Mouse (Mus musculus): ENCODE measurements at regions not wholly inside any gene's neighbourhood (a gene's known extent, or its start where the extent isn't known, plus 50 kb on each side); places are given as distances from the start of the nearest gene placed in this dataset.

DNA sequence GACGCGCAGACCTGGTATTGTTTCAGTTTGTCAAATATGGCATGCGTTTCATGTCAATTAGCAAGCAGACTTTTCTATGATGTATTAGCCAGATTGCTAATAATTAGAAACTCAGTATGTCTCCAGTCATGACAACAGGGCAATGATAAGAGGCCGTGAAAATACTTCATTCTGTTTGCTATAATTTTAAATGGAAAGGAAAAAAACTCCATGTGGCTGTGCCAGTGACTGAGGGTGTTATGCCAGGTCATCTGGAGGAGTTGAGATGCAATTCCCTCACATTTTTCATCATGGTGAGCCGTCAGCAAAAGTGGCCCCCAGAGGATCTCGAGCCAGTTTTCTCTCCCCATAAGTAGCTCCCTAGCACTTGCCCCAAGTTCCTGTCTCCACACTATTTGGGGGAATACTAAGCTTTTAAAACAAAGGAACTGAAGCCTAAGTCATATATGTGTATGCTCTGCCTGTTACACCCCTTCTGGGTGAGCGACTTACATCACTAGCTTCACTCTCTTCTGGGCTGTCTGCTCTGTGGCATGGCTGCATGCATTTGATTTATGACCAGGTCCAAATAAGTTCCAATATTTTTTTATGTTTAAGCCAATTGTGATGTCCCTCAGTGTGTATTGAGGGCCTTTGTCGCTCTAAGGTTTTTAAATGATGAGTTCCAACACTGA, 681.4 kb downstream of the Utrn start:
- WGBS = 78% methylated on average over 8 of the region's 8 CpGs
- Histone ChIP-seq H3K27me3 (ENCODE audit: control insufficient read depth, insufficient read depth, low read length) (no peaks in the 10 kb centered on the region), H3K4me3 (ENCODE audit: low read depth, low read length) (no peak overlapping the region), H3K4me1 (replicated peaks; ENCODE audit: control insufficient read depth, insufficient read depth, low read length) (0 out of 2 replicates have a peak, but pooled peaks cover 3% of the 10 kb centered on the region), H3K27ac (ENCODE audit: low read depth, low read length) (no peak overlapping the region), H3K9ac (ENCODE audit: low read depth, low read length) (no peak overlapping the region), H3K36me3 (ENCODE audit: control insufficient read depth, insufficient read depth, low read length) (no peaks in the 10 kb centered on the region), H3K9me3 (ENCODE audit: control insufficient read depth, low read length) (no peaks in the 10 kb centered on the region), H3K4me2 (replicated peaks; ENCODE audit: low read depth, low read length) (no peak overlapping the region)
- DNase-seq (ENCODE audit: low spot score) = no peak
- peak; percentile 23; the same call in 1 of the 2 replicates for ATAC-seq (ENCODE audit: low FRiP score)

GRCm38 (mm10) chr10:12190435-12190834, 678.7 kb downstream of the Utrn start:
- Histone ChIP-seq H3K36me3 (ENCODE audit: control insufficient read depth, insufficient read depth, low read length) (no peaks in the 10 kb centered on the region), H3K4me1 (replicated peaks; ENCODE audit: control insufficient read depth, insufficient read depth, low read length) (0 out of 2 replicates have a peak, but pooled peaks cover 3% of the 10 kb centered on the region), H3K27ac (ENCODE audit: low read depth, low read length) (no peak overlapping the region), H3K9me3 (ENCODE audit: control insufficient read depth, low read length) (no peaks in the 10 kb centered on the region), H3K4me3 (ENCODE audit: low read depth, low read length) (no peak overlapping the region), H3K27me3 (ENCODE audit: control insufficient read depth, insufficient read depth, low read length) (no peaks in the 10 kb centered on the region), H3K9ac (ENCODE audit: low read depth, low read length) (no peak overlapping the region), H3K4me2 (replicated peaks; ENCODE audit: low read depth, low read length) (no peak overlapping the region)
- ATAC-seq (ENCODE audit: low FRiP score) (no peak), DNase-seq (ENCODE audit: low spot score) (peak; percentile 11)
- 49% methylated on average over 3 of the region's 3 CpGs for WGBS

DNA sequence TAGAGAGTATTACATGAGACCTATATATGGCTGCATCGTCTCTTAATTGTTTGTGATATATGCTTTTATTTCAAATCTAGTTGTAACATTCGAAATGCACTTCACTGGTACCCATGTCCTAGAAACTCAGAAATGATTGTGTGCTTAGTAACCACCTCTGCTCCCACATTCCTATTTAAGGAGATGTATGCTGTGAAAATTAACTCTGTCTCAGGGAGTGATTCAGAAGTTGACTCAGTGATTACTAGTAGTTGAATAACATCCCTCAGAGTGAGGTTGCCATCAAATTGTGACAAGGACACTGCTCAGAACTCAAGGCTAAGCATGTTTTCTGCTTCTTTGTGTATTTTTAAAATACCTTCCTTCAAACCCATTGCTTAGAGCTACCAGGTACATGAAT, 661.9 kb downstream of the Utrn start:
- Histone ChIP-seq H3K36me3 (ENCODE audit: control insufficient read depth, insufficient read depth, low read length) (no peaks in the 10 kb centered on the region), H3K4me1 (replicated peaks; ENCODE audit: control insufficient read depth, insufficient read depth, low read length) (no peaks in the 10 kb centered on the region), H3K4me3 (ENCODE audit: low read depth, low read length) (no peak overlapping the region), H3K27ac (ENCODE audit: low read depth, low read length) (no peak overlapping the region), H3K9ac (ENCODE audit: low read depth, low read length) (no peak overlapping the region), H3K27me3 (ENCODE audit: control insufficient read depth, insufficient read depth, low read length) (no peaks in the 10 kb centered on the region), H3K4me2 (replicated peaks; ENCODE audit: low read depth, low read length) (no peak overlapping the region), H3K9me3 (ENCODE audit: control insufficient read depth, low read length) (no peaks in the 10 kb centered on the region)
- DNase-seq (ENCODE audit: low spot score) (no peak), ATAC-seq (ENCODE audit: low FRiP score) (no peak)
- WGBS = 80% methylated on average over 2 of the region's 2 CpGs

DNA sequence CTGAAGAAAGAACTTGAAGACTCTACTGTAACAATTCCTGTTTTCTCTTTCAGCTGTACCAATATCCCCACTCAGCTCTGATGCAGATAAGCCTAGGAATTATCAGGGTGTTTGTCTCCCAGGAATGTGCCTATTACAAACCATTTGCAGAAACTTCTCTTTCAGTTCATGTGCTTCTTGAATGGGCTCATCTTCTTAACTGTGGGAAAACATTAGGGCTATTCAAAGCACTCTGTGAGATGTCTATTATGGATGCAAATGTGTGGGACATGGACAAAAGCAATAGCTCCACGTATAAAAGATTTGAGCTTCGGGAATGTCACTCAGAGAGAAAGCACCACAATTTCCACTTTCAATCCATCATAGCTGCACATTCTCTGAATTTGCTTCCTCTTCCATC, 659.0 kb downstream of the Utrn start:
- no peak overlapping the region for H3K4me3 ChIP-seq (ENCODE audit: low read depth, low read length)
- no peak overlapping the region for H3K9ac ChIP-seq (ENCODE audit: low read depth, low read length)
- no peaks in the 10 kb centered on the region for H3K27me3 ChIP-seq (ENCODE audit: control insufficient read depth, insufficient read depth, low read length)
- H3K27ac ChIP-seq (ENCODE audit: low read depth, low read length) = no peak overlapping the region
- WGBS = 44% methylated on average over 2 of the region's 2 CpGs
- DNase-seq (ENCODE audit: low spot score) (no peak), ATAC-seq (ENCODE audit: low FRiP score) (no peak)
- H3K9me3 ChIP-seq (ENCODE audit: control insufficient read depth, low read length) = no peaks in the 10 kb centered on the region
- no peaks in the 10 kb centered on the region for H3K4me1 ChIP-seq (replicated peaks; ENCODE audit: control insufficient read depth, insufficient read depth, low read length)
- no peaks in the 10 kb centered on the region for H3K36me3 ChIP-seq (ENCODE audit: control insufficient read depth, insufficient read depth, low read length)
- H3K4me2 ChIP-seq (replicated peaks; ENCODE audit: low read depth, low read length) = no peak overlapping the region

DNA sequence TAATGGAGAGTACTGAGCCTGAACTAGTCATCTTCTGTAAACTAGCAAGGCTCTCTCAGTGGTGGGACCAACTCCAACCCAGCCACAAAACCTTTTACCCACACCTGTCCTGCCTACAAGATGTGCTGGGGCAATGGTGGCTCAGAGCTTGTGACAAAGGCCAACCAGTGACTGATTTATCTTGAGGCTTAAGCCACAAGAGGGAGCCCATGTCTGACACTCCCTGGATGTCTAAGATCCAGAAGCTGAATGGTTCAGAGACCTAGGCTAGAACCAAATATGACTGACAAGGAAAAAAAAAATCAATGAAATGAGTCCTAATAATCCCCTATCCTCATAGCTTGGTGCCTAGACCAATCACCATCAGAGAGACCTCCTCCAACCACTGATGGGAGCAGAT, 650.3 kb downstream of the Utrn start:
- Histone ChIP-seq H3K4me2 (replicated peaks; ENCODE audit: low read depth, low read length) (no peak overlapping the region), H3K9me3 (ENCODE audit: control insufficient read depth, low read length) (no peaks in the 10 kb centered on the region), H3K4me1 (replicated peaks; ENCODE audit: control insufficient read depth, insufficient read depth, low read length) (no peaks in the 10 kb centered on the region), H3K36me3 (ENCODE audit: control insufficient read depth, insufficient read depth, low read length) (no peaks in the 10 kb centered on the region), H3K27me3 (ENCODE audit: control insufficient read depth, insufficient read depth, low read length) (no peaks in the 10 kb centered on the region), H3K9ac (ENCODE audit: low read depth, low read length) (no peak overlapping the region), H3K27ac (ENCODE audit: low read depth, low read length) (no peak overlapping the region), H3K4me3 (ENCODE audit: low read depth, low read length) (no peak overlapping the region)
- DNase-seq (ENCODE audit: low spot score) (no peak), ATAC-seq (ENCODE audit: low FRiP score) (no peak)

GRCm38 (mm10) chr10:12234141-12234540, 635.0 kb downstream of the Utrn start:
- 86% methylated on average over 1 of the region's 1 CpGs for WGBS

GRCm38 (mm10) chr10:12248853-12249252, 620.3 kb downstream of the Utrn start:
- no peaks in the 10 kb centered on the region for H3K4me1 ChIP-seq (replicated peaks; ENCODE audit: control insufficient read depth, insufficient read depth, low read length)
- no peak overlapping the region for H3K4me3 ChIP-seq (ENCODE audit: low read depth, low read length)
- no peaks in the 10 kb centered on the region for H3K9me3 ChIP-seq (ENCODE audit: control insufficient read depth, low read length)
- DNase-seq (ENCODE audit: low spot score) (no peak), ATAC-seq (ENCODE audit: low FRiP score) (peak; percentile 60; the same call in 1 of the 2 replicates)
- 86% methylated on average over 3 of the region's 3 CpGs for WGBS
- H3K27ac ChIP-seq (ENCODE audit: low read depth, low read length) = no peak overlapping the region
- H3K4me2 ChIP-seq (replicated peaks; ENCODE audit: low read depth, low read length) = no peak overlapping the region
- H3K9ac ChIP-seq (ENCODE audit: low read depth, low read length) = no peak overlapping the region
- H3K27me3 ChIP-seq (ENCODE audit: control insufficient read depth, insufficient read depth, low read length) = no peaks in the 10 kb centered on the region
- no peaks in the 10 kb centered on the region for H3K36me3 ChIP-seq (ENCODE audit: control insufficient read depth, insufficient read depth, low read length)

More at GRCm38 (mm10) chr10:12234141-12234540, 635.0 kb downstream of the Utrn start:
- no peaks in the 10 kb centered on the region for H3K4me1 ChIP-seq (replicated peaks; ENCODE audit: control insufficient read depth, insufficient read depth, low read length)
- DNase-seq (ENCODE audit: low spot score) = no peak
- ATAC-seq (ENCODE audit: low FRiP score) = no peak
- H3K4me3 ChIP-seq (ENCODE audit: low read depth, low read length) = no peak overlapping the region
- H3K9me3 ChIP-seq (ENCODE audit: control insufficient read depth, low read length) = no peaks in the 10 kb centered on the region
- H3K9ac ChIP-seq (ENCODE audit: low read depth, low read length) = no peak overlapping the region
- no peak overlapping the region for H3K4me2 ChIP-seq (replicated peaks; ENCODE audit: low read depth, low read length)
- no peak overlapping the region for H3K27ac ChIP-seq (ENCODE audit: low read depth, low read length)
- H3K27me3 ChIP-seq (ENCODE audit: control insufficient read depth, insufficient read depth, low read length) = no peaks in the 10 kb centered on the region
- H3K36me3 ChIP-seq (ENCODE audit: control insufficient read depth, insufficient read depth, low read length) = no peaks in the 10 kb centered on the region

DNA sequence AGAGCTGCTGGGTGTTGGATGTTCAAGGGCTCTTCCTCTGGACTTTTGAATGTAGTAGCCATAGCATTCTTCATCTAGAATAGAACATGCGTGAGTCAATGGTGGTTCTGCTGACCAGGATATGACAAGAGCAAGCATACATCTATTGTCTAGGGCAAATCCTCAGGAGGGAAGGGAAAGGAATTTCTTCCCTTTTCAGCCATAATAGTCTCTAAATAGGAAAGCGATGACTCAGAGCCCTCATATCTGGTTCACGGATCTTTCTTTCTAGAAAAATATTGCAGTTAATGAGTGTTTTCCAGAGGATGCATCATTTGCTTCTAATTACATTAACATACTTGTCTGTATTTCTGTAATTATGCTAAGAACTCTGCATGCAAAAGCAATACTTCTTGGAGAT, 615.9 kb downstream of the Utrn start:
- no peak overlapping the region for H3K27ac ChIP-seq (ENCODE audit: low read depth, low read length)
- no peak overlapping the region for H3K4me2 ChIP-seq (replicated peaks; ENCODE audit: low read depth, low read length)
- H3K9ac ChIP-seq (ENCODE audit: low read depth, low read length) = no peak overlapping the region
- H3K4me1 ChIP-seq (replicated peaks; ENCODE audit: control insufficient read depth, insufficient read depth, low read length) = no peaks in the 10 kb centered on the region
- H3K36me3 ChIP-seq (ENCODE audit: control insufficient read depth, insufficient read depth, low read length) = no peaks in the 10 kb centered on the region
- no peak overlapping the region for H3K4me3 ChIP-seq (ENCODE audit: low read depth, low read length)
- H3K27me3 ChIP-seq (ENCODE audit: control insufficient read depth, insufficient read depth, low read length) = no peaks in the 10 kb centered on the region
- no peak for ATAC-seq (ENCODE audit: low FRiP score)
- WGBS = 89% methylated on average over 3 of the region's 3 CpGs
- no peak for DNase-seq (ENCODE audit: low spot score)
- H3K9me3 ChIP-seq (ENCODE audit: control insufficient read depth, low read length) = no peaks in the 10 kb centered on the region

DNA sequence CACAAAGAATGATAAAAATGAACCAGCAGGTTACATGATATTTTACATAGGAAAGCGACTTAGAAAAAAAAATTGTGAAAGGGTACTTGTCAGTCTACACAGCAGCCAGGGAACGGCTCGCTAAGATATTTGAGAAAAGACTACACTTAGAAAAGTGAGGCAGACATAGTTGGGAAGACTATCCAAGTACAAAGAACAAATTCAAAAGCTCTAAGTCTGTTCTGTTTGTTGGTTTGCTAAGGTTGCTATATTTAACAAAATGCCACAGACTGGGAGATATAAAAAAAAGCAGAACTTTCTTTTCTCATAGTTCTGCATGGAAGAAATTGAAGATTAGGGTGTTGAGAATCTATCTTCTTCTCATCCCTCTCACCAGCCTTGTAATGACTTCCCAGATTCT, 583.5 kb downstream of the Utrn start:
- Histone ChIP-seq H3K4me3 (ENCODE audit: low read depth, low read length) (no peak overlapping the region), H3K27me3 (ENCODE audit: control insufficient read depth, insufficient read depth, low read length) (no peaks in the 10 kb centered on the region), H3K27ac (ENCODE audit: low read depth, low read length) (no peak overlapping the region), H3K4me2 (replicated peaks; ENCODE audit: low read depth, low read length) (no peak overlapping the region), H3K9me3 (ENCODE audit: control insufficient read depth, low read length) (no peaks in the 10 kb centered on the region), H3K36me3 (ENCODE audit: control insufficient read depth, insufficient read depth, low read length) (no peaks in the 10 kb centered on the region), H3K9ac (ENCODE audit: low read depth, low read length) (no peak overlapping the region), H3K4me1 (replicated peaks; ENCODE audit: control insufficient read depth, insufficient read depth, low read length) (no peaks in the 10 kb centered on the region)
- no peak for ATAC-seq (ENCODE audit: low FRiP score)
- WGBS = 95% methylated on average over 3 of the region's 3 CpGs
- no peak for DNase-seq (ENCODE audit: low spot score)

Data from hindbrain, embryonic 11.5 days (tissue).